Mouse (Mus musculus) left cerebral cortex, adult 11 months (tissue): Measurements from ENCODE around the gene Col5a1.

ENCODE experiments used
- DNase-seq: peaks from one replicate; pipeline ENCODE4 v3.0.0; 2022; ENCODE audit warnings: low spot score

Col5a1 gene

GRCm38 (mm10) chr2:27975786-27976185 lies 89.6 kb downstream of the Col5a1 start:
- DNase-seq: no peak

GRCm38 (mm10) chr2:27976512-27976911 lies 90.3 kb downstream of the Col5a1 start:
- DNase-seq: no peak

DNA sequence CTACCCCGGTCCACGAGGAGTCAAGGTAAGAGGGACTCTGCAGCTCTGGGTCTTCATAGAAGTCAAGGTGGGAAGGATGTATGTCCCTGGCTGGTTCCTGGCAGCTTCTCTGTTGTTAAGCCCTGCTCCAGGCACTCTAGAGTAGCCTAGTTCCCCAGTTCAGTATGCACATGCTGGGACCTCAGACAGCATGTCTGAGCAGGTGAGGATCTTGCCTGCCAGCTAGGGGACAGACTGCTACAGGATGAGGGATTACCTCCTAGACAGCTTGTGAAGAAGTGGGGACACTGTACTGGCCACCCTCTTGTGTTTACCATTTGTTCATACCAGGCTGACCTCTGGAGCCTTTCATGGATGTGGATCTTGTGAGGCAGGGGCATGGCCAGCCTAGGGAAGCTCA lies 94.8 kb downstream of the Col5a1 start:
- DNase-seq: no peak

DNA sequence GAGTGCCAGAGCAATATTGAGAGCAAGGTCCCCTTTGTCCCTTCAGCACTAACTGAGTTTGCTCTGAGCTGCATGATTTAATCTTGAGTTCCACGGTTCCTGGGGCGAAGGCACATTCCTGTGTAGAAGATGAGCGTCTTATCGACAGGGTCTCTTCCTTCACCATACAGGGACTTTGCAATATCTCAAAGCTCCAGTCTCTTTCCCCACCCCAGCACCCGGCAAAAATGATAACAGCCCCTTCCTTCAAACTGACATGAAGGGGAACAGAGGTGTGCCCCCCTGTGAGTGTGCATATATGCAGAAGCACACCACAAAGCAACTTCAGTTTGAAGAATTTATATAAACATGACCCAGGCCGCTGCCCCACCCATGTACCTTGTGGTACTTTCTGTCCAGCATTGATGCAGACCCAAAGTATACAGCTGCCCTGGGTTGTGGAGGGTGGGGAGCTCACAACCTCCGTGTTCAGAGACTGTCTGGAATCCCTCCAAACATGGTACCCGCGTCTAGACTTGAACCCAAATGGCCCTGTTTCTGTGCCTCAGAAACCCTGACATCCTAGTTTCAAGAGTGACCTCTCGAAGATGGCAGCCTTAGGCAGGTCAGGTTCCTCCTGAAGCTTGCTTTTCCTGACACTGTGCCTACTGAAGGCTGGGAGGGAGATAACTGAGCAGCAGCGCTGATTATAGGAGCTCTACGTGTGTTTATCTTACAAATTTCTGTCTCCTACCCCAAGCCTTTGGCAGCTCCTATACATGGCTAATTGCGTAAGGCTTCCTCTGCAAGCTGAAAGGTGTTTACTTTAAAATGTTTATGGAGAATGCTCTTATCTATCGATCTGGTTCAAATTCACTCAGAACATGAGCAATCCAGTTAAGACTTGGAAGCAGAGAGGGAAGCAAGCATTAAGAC lies 95.7 kb downstream of the Col5a1 start:
- DNase-seq: no peak

DNA sequence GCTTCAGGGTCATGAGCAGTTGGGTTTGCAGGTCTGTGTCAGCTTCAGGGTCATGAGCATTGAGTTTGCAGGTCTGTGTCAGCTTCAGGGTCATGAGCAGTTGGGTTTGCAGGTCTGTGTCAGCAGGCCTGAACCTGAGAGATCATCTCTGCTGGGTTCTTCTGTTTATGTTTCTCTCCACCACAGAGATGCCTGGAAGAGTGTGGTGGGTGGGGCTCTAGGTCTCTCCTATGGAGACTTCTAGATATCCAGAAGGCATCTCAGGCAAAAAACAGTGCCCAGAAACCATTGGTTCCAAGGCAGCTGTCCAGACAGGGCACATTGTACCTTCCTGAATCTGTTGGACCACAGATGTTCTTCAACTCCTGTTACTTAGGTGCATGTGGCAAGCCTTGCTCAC lies 96.9 kb downstream of the Col5a1 start:
- DNase-seq: no peak

- DNase-seq: no peak
Measured at GRCm38 (mm10) chr2:27983884-27984283, 97.7 kb downstream of the Col5a1 start.

GRCm38 (mm10) chr2:27986751-27987150 lies 100.5 kb downstream of the Col5a1 start:
- no peak for DNase-seq

- no peak for DNase-seq
Measured at GRCm38 (mm10) chr2:27990430-27991211, 104.4 kb downstream of the Col5a1 start.

DNA sequence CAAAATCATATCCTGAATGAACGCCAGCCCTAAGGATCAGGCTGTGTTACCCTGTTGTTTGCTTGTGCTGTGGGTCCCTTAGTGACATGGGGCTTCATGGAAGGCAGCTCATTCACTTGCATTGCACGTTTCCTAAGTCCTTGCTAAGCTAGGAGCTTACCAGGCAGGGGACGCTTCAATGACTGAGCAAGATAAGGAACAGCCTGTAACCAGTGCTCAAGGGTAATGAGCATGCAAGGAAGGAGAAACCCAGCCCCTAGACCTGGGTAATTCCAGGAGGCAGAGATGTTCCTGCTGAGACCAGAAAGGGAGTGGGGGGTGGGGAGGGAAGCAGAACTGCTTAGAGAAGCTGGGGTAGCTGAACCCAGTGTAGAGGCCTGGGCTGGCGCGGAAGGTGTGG lies 107.2 kb downstream of the Col5a1 start:
- DNase-seq: no peak

- DNase-seq: no peak
Measured at GRCm38 (mm10) chr2:27999996-28000583, 113.9 kb downstream of the Col5a1 start.

GRCm38 (mm10) chr2:28000660-28001059 lies 114.4 kb downstream of the Col5a1 start:
- no peak for DNase-seq

DNA sequence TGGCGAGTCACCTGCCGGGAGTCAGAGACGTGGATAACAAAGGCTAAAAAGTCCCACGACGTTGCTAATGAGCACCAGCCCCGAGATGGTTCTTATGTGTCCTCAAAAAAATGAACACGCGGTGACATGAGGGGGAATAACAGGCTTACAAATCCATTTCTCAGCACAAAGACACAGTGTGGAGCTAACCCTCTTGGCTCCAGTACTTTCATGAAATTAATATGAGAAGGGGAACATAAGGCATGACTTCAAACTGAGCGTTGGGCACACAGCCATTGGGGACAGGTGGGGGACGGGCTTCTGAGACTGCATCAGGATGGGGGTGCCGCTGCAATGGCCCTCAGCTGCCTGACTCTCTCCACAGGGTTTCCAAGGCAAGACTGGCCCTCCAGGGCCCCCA lies 115.0 kb downstream of the Col5a1 start:
- no peak for DNase-seq

GRCm38 (mm10) chr2:28005187-28005586 lies 119.0 kb downstream of the Col5a1 start:
- DNase-seq: no peak

DNA sequence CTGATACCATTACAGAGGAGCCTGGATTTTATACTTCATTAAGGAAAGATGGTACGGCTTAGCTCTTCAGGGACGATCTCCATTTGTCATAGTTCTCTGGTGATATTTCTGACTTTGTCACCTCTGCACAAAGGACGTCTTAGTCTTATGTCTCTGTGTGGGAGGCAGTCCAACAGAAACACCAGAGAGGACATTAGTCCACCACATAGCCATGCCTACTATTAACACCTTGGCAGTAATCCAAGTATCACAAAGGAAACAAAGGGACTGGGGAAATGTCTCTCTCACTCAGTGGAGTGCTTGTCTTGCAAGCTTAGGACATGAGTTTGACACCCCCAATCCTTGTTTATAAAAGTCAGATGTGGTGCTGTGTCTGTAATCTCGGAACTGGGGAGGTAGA lies 122.0 kb downstream of the Col5a1 start:
- DNase-seq: no peak

DNA sequence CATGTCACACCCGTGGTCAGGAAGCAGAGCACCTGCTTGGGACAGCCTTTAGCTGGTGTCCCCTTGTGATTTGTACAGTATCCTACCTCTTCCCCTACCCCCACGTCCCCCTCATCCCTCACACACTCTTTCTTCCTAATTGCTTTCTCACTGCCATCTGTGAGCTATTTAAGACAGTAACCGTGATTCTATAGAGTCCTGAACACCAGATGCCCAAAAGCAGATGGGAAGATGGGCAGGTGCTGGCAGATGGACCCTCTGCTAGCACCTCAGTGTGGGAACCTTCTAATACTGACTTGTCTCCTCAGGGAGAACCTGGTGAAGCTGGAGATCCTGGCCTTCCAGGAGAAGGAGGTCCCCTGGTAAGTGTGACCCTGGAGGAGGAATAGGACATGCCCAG lies 126.1 kb downstream of the Col5a1 start:
- no peak for DNase-seq

DNA sequence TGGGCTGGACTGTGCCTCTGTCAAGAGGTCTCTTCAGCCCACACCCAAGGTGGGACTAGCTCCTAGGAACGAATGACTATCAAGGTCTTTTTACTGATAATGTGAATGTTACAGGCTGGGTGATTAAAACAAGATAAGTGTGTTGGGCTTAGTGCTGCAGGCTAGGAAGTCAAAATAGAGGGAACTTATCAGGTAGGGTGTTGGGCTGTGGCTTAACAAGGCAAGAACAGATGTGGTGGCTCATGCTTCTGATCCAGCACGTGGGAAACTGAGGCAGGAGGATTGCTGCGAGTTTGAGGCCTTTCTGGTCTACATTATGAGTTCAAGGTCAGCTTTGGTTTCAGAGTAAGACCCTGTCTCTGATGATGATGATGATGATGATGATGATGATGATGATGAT lies 128.6 kb downstream of the Col5a1 start:
- DNase-seq: no peak

GRCm38 (mm10) chr2:28024416-28024815 lies 138.2 kb downstream of the Col5a1 start:
- no peak for DNase-seq

DNA sequence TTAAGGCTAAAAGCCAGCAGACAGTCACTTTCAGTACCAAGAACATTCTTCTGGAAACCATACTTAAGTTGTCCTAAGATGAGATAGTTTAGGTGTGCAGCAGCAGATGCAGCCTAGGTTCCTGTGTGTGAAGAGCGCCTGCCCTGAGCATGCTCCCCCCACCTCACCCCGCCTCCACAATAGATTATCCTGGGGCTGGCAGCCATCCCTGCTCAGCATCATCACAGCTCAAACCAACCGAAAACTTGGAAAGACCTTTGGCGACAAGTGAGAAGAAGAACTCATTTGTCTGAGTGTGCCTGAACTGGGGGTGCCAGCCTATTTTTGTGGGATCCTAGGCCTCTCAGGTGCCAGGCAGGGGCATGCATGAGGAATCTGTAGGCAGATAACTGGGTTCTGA lies 139.6 kb downstream of the Col5a1 start:
- no peak for DNase-seq

- no peak for DNase-seq
Measured at GRCm38 (mm10) chr2:28031860-28032259, 145.6 kb downstream of the Col5a1 start.

GRCm38 (mm10) chr2:28032469-28032868 lies 146.2 kb downstream of the Col5a1 start:
- DNase-seq: no peak

DNA sequence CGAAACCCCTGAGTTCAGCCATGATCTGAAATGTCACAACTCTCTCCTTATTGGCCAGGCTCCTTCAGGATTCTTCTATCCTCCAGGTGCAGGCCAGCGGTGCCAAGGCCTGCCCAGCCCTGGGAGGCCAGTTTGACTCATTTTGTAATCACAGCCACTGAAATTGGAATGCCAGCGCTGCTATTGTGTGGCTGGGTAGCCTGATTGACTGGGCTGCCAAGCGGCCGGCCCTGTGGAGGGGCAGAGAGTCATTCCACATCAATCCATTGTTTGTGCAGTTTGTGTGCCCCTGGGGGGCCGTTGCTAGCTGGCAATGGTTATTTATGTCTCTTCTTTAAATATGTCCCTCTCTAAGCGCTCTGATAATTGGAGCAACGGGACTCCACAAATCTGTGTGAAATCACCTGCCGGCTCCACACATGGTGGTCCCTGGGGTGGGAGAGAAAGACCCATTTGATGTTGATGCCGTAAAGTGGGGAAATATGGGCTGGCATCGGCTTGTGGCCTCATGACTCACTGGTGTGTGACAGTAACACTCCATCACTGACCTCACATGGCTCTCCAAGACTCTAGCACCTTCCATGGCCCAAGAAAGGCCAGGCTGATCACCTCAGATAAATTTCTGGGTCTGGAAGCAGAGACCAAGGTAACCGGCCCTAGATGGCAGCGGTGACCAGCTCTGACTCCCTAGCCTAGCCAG lies 147.9 kb downstream of the Col5a1 start:
- no peak for DNase-seq

GRCm38 (mm10) chr2:28036788-28037187 lies 150.6 kb downstream of the Col5a1 start:
- no peak for DNase-seq
